Mouse (Mus musculus): ENCODE measurements around the gene Ppwd1. TPM values are rescaled to one million over a fixed set of nuclear protein-coding genes. Genes with fewer than 3 reads are reported as not detected.

The Ppwd1 gene
- total RNA-seq (2023): 25.9 TPM

GRCm38 (mm10) chr13:104228384-104229066 is at the start of gene Ppwd1, which contains the start of gene Cenpk:
TSS of gene Ppwd1 (minus strand) at chr13:104228843.
TSS of gene Cenpk (plus strand) at chr13:104228611.

GRCm38 (mm10) chr13:104178650-104179121 is 50.0 kb downstream of the Ppwd1 start, which contains the start of gene Trim23:
TSS of gene Trim23 (plus strand) at chr13:104178797.

GRCm38 (mm10) chr13:104177796-104178649 is 50.6 kb downstream of the Ppwd1 start, which contains the start of gene Trappc13:
TSS of gene Trappc13 (minus strand) at chr13:104178469.

Other genes with a start within 250 kb of the Ppwd1 start
- 12.5 TPM for gene Nln, start 119.2 kb downstream of the Ppwd1 start, total RNA-seq (2023)
- gene Sgtb, start 119.1 kb downstream of the Ppwd1 start, total RNA-seq (2023): 2.4 TPM
- 20.5 TPM for gene Trappc13, start 50.4 kb downstream of the Ppwd1 start, total RNA-seq (2023)
- gene Trim23, start 50.0 kb downstream of the Ppwd1 start, total RNA-seq (2023): 14.5 TPM
- gene Cenpk, start 232 bp downstream of the Ppwd1 start, total RNA-seq (2023): 2.9 TPM
- 20.9 TPM for gene Adamts6, start 59.0 kb upstream of the Ppwd1 start, total RNA-seq (2023)

Measured in CD4-positive naive resting alpha-beta T cell, adult 76 days (primary cell).